Mouse (Mus musculus) olfactory bulb, adult 2 months (tissue): Measurements from ENCODE around the gene Padi1.

Source experiments
- CTCF ChIP-seq: fragments of 200-500 bp; IDR thresholded peaks from 2 replicates; pipeline ENCODE4 v1.5.1; 2012; ENCODE audit warnings: low read depth, mild to moderate bottlenecking, low read length, moderate library complexity; ENCODE audit not compliant: insufficient read depth
- POLR2A ChIP-seq: fragments of 200-500 bp; IDR thresholded peaks from 2 replicates; pipeline ENCODE4 v1.6.1; 2012; ENCODE audit warnings: mild to moderate bottlenecking, low read depth, low read length, moderate library complexity; ENCODE audit not compliant: insufficient read depth

GRCm38 (mm10) chr4:140834327-140834934 is 11.1 kb downstream of the Padi1 start:
- TF ChIP-seq CTCF (no peak), POLR2A (no peak)
